8 mouse cellular contexts compared by ENCODE assay signal in genomic region chr17:45747858-45748785, GRCm38 (mm10). TPM values are rescaled to one million over a fixed set of nuclear protein-coding genes. Genes with fewer than 3 reads are reported as not detected.
DNase-seq lines count a peak whose midpoint lies in the region; ATAC-seq lines count a peak whose summit lies in the region.

No protein-coding gene starts in this region.

- ATAC-seq in erythroblast, adult 5-6 weeks (replicated peaks; ENCODE audit: low FRiP score, poor library complexity, severe bottlenecking) = 0 out of 2 replicates have a peak, but pooled peaks have one; percentile 43
- peak; percentile 13; the same call in 1 of the 2 replicates for ATAC-seq in lung, embryonic 15.5 days (ENCODE audit: borderline replicate concordance, extremely low read depth, low FRiP score, low TSS enrichment)
- no peak for ATAC-seq in neural tube, embryonic 15.5 days (ENCODE audit: low FRiP score)
- ATAC-seq in erythroid progenitor cell, adult 5-6 weeks (replicated peaks; ENCODE audit: low FRiP score, poor library complexity, severe bottlenecking) = no peak

- no peak overlapping the region for H3K4me2 ChIP-seq in lung, embryonic 15.5 days
- no peak overlapping the region for H3K4me2 ChIP-seq in neural tube, embryonic 15.5 days

- no peak overlapping the region for H3K4me3 ChIP-seq in lung, embryonic 15.5 days
- H3K4me3 ChIP-seq in neural tube, embryonic 15.5 days (replicated peaks) = no peak overlapping the region

- H3K36me3 ChIP-seq in lung, embryonic 15.5 days = no peaks in the 10 kb centered on the region
- H3K36me3 ChIP-seq in neural tube, embryonic 15.5 days = no peaks in the 10 kb centered on the region

- no peak overlapping the region for H3K9ac ChIP-seq in lung, embryonic 15.5 days
- H3K9ac ChIP-seq in neural tube, embryonic 15.5 days (replicated peaks) = no peak overlapping the region

- DNase-seq in right cerebral cortex, adult 18-20 months = peak; percentile 49
- DNase-seq in right cerebral cortex, postnatal 25 days = no peak
- peak; percentile 79 to 83 for DNase-seq in adrenal gland, postnatal 36 days
- peak; percentile 69 to 84 for DNase-seq in heart, postnatal 14 days

- H3K27me3 ChIP-seq in lung, embryonic 15.5 days = no peaks in the 10 kb centered on the region
- no peaks in the 10 kb centered on the region for H3K27me3 ChIP-seq in neural tube, embryonic 15.5 days (replicated peaks)

- H3K9me3 ChIP-seq in lung, embryonic 15.5 days = no peaks in the 10 kb centered on the region
- H3K9me3 ChIP-seq in neural tube, embryonic 15.5 days (replicated peaks) = no peaks in the 10 kb centered on the region

- 71% methylated on average over 16 of the region's 16 CpGs for WGBS in lung, embryonic 15.5 days
- WGBS in neural tube, embryonic 15.5 days = 72% methylated on average over 16 of the region's 16 CpGs

- H3K4me1 ChIP-seq in lung, embryonic 15.5 days = peaks cover 6% of the 10 kb centered on the region; the same call in 1 of the 2 replicates
- H3K4me1 ChIP-seq in neural tube, embryonic 15.5 days = no peaks in the 10 kb centered on the region

- no peak overlapping the region for H3K27ac ChIP-seq in lung, embryonic 15.5 days
- no peak overlapping the region for H3K27ac ChIP-seq in neural tube, embryonic 15.5 days (replicated peaks)

- intact Hi-C loops in heart, postnatal 14 days (cut with DNase I) = no loop called here

RNA-seq across cellular contexts. Expression of gene 1600014C23Rik, which starts 14.5 kb away (rescaled TPM):
- total RNA-seq in adrenal gland, postnatal 36 days (2021) = not detected
- not detected in 2 replicates for total RNA-seq in erythroblast, adult 5-6 weeks (2015; ENCODE audit: low replicate concordance)
- not detected in 2 replicates for total RNA-seq in erythroblast, adult 5-6 weeks (2017; ENCODE audit: low replicate concordance)
- under 1 TPM in 1 of 2 experiments, not detected in 1; 0.60 TPM for total RNA-seq in heart, postnatal 14 days (2021)
- not detected in 2 replicates for polyA plus RNA-seq in lung, embryonic 15.5 days (2015; fragmentation: Nextera tagmentation; extraction: Ambion mirVana)
- 0.40 TPM in 1 of 2 replicates, not detected in the other for polyA plus RNA-seq in neural tube, embryonic 15.5 days (2015; fragmentation: Nextera tagmentation; extraction: Ambion mirVana)
- total RNA-seq in erythroid progenitor cell, adult 5-6 weeks (2015; ENCODE audit: low replicate concordance) = not detected in 2 replicates
- total RNA-seq in erythroid progenitor cell, adult 5-6 weeks (2017; ENCODE audit: low replicate concordance) = not detected in 2 replicates

Comparison
In these comparisons a context has a peak if more than half of its experiments do, and no peak if none do; other contexts are left out.
1. ATAC-seq: peak in erythroblast, adult 5-6 weeks (single experiment) and lung, embryonic 15.5 days (single experiment); none in neural tube, embryonic 15.5 days (single experiment) and erythroid progenitor cell, adult 5-6 weeks (single experiment).